Mouse (Mus musculus) intestine, embryonic 14.5 days (tissue): ENCODE data around the gene Tmem216. TPM values are rescaled to one million over a fixed set of nuclear protein-coding genes. Genes with fewer than 3 reads are reported as not detected.

ENCODE experiments used
- ATAC-seq: fragments of 200-750 bp; cut with Nextera tagmentation; replicated peaks from 2 replicates; pipeline ENCODE4 v1.8.0; 2017; ENCODE audit warnings: low read depth, moderate number of reproducible peaks, moderate TSS enrichment, moderate library complexity; ENCODE audit not compliant: low FRiP score, low TSS enrichment
- DNase-seq: peaks from one replicate; pipeline ENCODE4 v3.0.0-alpha.2; 2018; ENCODE audit warnings: low spot score
- H3K27ac ChIP-seq: fragments of 300-500 bp; sonication (generic); 2 replicates; pipeline ENCODE4 v1.5.1; 2014; ENCODE audit warnings: low read depth, mild to moderate bottlenecking, control low read depth
- H3K27me3 ChIP-seq: fragments of 300-500 bp; sonication (generic); replicated peaks from 2 replicates; pipeline ENCODE4 v1.6.1; 2014; ENCODE audit warnings: low read length, control low read depth; ENCODE audit not compliant: control insufficient read depth, insufficient read depth
- H3K36me3 ChIP-seq: fragments of 300-500 bp; sonication (generic); 2 replicates; pipeline ENCODE4 v1.6.1; 2014; ENCODE audit warnings: low read length, control low read depth; ENCODE audit not compliant: control insufficient read depth, insufficient read depth
- H3K4me1 ChIP-seq: fragments of 300-500 bp; sonication (generic); replicated peaks from 2 replicates; pipeline ENCODE4 v1.6.1; 2014; ENCODE audit warnings: low read length, control low read depth, mixed read lengths; ENCODE audit not compliant: control insufficient read depth, insufficient read depth
- H3K4me2 ChIP-seq: fragments of 300-500 bp; sonication (generic); 2 replicates; pipeline ENCODE4 v1.6.1; 2014; ENCODE audit warnings: low read length
- H3K4me3 ChIP-seq: fragments of 300-500 bp; sonication (generic); 2 replicates; pipeline ENCODE4 v1.5.1; 2014; ENCODE audit warnings: low read depth, low read length, control low read depth, mixed read lengths
- H3K9ac ChIP-seq: fragments of 300-500 bp; sonication (generic); 2 replicates; pipeline ENCODE4 v1.6.1; 2014; ENCODE audit warnings: mild to moderate bottlenecking, low read length
- H3K9me3 ChIP-seq: fragments of 300-500 bp; sonication (generic); 2 replicates; pipeline ENCODE4 v1.6.1; 2016; ENCODE audit warnings: low read length, control low read depth; ENCODE audit not compliant: control insufficient read depth
- WGBS: fragments of 180-500 bp; shearing (Covaris S2); extraction: QIAGEN DNeasy Blood & Tissue Kit; methylation state at CpG from one replicate; pipeline ENCODE4 v1.1.7; 2014; 5-methylcytosine and 5-hydroxymethylcytosine counted together
- polyA plus RNA-seq: library from polyadenylated mRNA; unstranded; fragments of >200 nt; fragmentation: Nextera tagmentation; extraction: Ambion mirVana; gene quantifications from 2 replicates; pipeline ENCODE4 v1.2.1, GENCODE M21; 2014

Tmem216 gene
- polyA plus RNA-seq, 1 experiment from 2014 or later = 46.9 TPM

DNA sequence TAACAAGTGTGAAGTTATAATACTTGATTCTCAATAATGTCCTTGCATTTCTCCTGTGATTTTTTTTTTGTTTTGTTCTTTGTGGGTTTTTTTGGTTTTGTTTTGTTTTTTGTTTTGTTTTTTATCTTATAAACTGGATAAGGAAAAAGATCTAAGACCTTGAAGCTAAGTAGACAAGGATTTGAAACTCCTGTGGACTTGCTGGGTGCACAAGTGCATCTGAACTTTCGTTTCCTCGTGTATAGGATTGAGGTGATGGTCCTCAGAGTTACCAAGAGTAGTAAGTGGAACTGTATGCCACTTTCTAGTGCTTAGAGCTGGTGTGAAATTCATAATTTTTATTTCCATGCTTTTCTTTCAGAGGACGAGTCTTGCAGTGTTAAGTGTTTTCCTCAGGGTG, 24.1 kb upstream of the Tmem216 start:
- Histone ChIP-seq H3K27ac (no peak overlapping the region), H3K9ac (no peak overlapping the region), H3K27me3 (no peaks in the 10 kb centered on the region), H3K9me3 (no peaks in the 10 kb centered on the region), H3K4me2 (no peak overlapping the region), H3K4me1 (peaks cover 13% of the 10 kb centered on the region), H3K36me3 (peaks cover under 1% of the 10 kb centered on the region), H3K4me3 (no peak overlapping the region)
- DNase-seq (no peak), ATAC-seq (no peak)
- WGBS = 91% methylated on average over 3 of the region's 3 CpGs

DNA sequence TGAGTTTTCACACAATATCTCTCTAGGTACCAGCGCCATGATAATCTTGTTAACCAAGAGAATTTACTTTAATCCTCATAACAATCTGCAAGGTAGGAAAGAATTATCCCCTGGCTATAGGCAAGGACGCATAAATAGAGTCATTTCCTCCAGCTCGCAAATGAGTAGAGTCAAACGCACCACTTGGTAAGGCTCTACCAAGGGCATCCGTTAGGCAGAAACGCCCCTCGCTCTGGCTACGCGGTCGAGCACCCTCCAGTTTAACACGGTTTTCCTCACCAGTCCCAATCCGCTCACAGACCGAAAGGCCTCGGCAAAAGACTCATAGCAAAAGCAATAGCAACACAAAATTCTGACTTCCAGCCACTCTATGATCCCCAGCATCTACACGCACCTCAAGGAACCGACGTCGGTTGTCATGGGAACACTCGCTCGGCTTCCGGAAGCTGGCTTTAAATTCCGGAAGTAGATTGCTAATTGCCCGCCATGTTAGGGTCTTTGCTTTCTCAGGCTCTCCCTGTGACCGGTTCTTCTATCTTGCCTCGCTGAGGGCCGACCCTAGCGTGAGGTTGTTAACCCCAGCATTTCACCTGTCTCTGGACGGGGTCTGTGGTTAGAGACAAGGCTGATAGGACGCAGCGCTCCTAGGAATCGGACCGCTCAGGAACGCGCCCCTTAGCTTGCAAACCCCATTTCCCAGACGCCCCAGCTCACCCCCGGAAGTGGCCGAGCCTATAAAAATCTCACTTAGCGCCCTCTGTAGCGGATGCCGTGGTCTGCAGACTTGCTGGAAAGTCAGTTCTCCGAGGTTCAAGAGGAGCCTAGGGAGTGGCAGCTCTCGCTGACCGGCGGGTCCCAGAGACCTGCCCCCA, 20.9 kb upstream of the Tmem216 start, which contains the start of the genes Cyb561a3 and Tmem138:
Gene Cyb561a3, plus strand, starts transcription at position 483 of the 872 bp plus-strand sequence.
Gene Tmem138, minus strand, starts transcription at position 673 of the 872 bp plus-strand sequence.
- peaks cover 13% of the 10 kb centered on the region for H3K4me1 ChIP-seq
- no peaks in the 10 kb centered on the region for H3K9me3 ChIP-seq
- under 1% methylated on average over 44 of the region's 44 CpGs for WGBS
- H3K4me2 ChIP-seq = peak within 1 kb of the TSS; percentile 84
- H3K9ac ChIP-seq = peak within 1 kb of the TSS; percentile 65
- H3K4me3 ChIP-seq = peak within 1 kb of the TSS; percentile 79
- ATAC-seq (peak; percentile 96), DNase-seq (peak; percentile 98)
- peaks cover 27% of the 10 kb centered on the region for H3K36me3 ChIP-seq
- H3K27ac ChIP-seq = peak within 1 kb of the TSS; percentile 73
- H3K27me3 ChIP-seq = no peaks in the 10 kb centered on the region

DNA sequence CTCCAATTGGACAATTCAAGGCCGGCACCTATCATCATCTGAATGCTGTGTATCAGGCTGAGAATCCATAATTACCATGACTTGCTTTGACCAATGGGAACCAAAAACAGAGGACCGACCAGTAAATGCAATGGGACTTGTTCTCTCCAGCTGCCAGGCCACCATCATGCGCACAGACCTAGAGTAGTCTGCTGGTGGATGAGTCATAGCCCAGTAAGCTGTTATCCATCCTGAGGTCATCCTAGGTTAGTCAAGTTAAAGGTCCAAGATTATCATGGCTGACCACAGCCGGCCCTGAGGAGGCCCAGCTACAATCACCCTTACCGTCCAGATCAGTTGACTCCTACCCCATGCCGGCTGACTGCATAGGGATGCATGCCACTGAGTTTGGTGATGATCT, 13.6 kb upstream of the Tmem216 start:
- H3K36me3 ChIP-seq = peaks cover 42% of the 10 kb centered on the region
- DNase-seq = no peak
- 94% methylated on average over 6 of the region's 6 CpGs for WGBS

DNA sequence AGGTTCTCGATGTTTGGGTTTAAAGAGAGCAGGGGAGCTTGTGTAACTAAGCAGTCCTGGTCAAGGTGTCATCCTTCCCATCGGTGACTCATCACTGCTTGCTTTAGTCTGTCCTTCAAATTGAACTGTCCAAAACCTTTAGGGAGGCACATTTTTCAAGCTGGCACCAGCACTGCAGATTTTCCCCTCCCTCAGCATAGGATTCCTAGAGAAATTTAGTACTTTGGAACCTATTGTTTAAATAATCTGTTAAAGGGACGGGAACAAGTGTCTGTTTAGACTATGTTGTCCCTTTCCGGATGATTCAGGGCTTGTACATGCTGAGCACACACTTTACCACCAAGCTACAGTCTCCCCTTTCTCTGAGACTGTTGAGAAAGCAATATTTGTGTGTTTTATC, 9.2 kb upstream of the Tmem216 start:
- no peak for ATAC-seq
- H3K4me2 ChIP-seq = no peak overlapping the region
- peaks cover 9% of the 10 kb centered on the region; the same call in 1 of the 2 replicates for H3K36me3 ChIP-seq
- WGBS = 53% methylated on average over 4 of the region's 4 CpGs
- H3K4me3 ChIP-seq = no peak overlapping the region
- no peak for DNase-seq
- no peak overlapping the region for H3K27ac ChIP-seq
- H3K9ac ChIP-seq = no peak overlapping the region
- H3K27me3 ChIP-seq = no peaks in the 10 kb centered on the region
- H3K9me3 ChIP-seq = no peaks in the 10 kb centered on the region
- H3K4me1 ChIP-seq = no peaks in the 10 kb centered on the region

More for the DNA sequence above, 13.6 kb upstream of the Tmem216 start:
- no peak for ATAC-seq
- no peaks in the 10 kb centered on the region for H3K27me3 ChIP-seq
- H3K4me1 ChIP-seq = no peaks in the 10 kb centered on the region
- no peak overlapping the region for H3K9ac ChIP-seq
- H3K4me2 ChIP-seq = no peak overlapping the region
- H3K4me3 ChIP-seq = no peak overlapping the region
- H3K27ac ChIP-seq = no peak overlapping the region
- no peaks in the 10 kb centered on the region for H3K9me3 ChIP-seq

DNA sequence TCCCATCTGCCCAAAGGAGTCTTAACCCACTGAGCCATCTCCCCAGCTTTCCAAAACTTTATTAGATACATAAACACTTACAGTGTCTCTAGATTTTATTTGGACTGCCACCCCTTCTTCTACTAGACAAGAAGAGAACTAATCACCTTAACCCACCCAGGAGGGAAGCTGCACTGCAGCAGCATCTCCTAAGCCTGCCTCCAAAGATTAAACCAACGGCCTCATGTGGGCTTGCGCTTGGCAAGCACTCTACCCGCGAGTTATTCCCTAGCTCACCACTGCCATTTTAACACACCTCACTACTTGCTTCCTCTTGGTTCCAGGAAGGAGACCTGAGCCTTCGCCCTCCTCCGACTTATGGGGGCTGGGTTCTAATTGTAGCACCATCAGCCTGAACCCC, 8.2 kb upstream of the Tmem216 start:
- no peak for ATAC-seq
- H3K9ac ChIP-seq = no peak overlapping the region
- no peak overlapping the region for H3K4me2 ChIP-seq
- H3K4me3 ChIP-seq = no peak overlapping the region
- no peaks in the 10 kb centered on the region for H3K27me3 ChIP-seq
- DNase-seq = no peak
- no peaks in the 10 kb centered on the region for H3K4me1 ChIP-seq
- 81% methylated on average over 6 of the region's 6 CpGs for WGBS
- H3K9me3 ChIP-seq = no peaks in the 10 kb centered on the region
- no peaks in the 10 kb centered on the region for H3K36me3 ChIP-seq
- H3K27ac ChIP-seq = no peak overlapping the region

DNA sequence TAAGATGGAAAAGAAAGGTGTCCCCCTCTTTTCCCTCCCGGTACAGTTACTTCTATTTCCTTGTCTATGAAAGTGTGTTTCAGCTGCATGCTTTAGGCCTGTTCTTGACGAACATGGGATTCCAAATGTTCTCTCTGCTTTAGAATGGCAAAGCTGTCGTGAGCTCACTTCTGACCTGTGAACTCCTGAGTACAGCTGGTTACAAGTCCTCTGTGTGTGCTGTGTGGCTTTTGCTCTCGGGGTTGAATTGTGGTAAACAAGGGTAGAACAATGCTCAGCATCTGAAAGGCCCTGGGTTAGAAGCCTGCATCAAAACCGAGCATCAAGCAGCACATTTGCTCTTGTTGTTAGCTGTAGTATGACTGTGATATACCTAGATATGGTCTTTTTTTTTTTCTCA, 6.3 kb upstream of the Tmem216 start:
- 57% methylated on average over 5 of the region's 5 CpGs for WGBS
- Histone ChIP-seq H3K4me2 (no peak overlapping the region), H3K4me1 (no peaks in the 10 kb centered on the region), H3K27me3 (no peaks in the 10 kb centered on the region), H3K9me3 (no peaks in the 10 kb centered on the region), H3K36me3 (no peaks in the 10 kb centered on the region), H3K9ac (no peak overlapping the region), H3K27ac (peak overlapping the region; percentile 82), H3K4me3 (no peak overlapping the region)
- no peak for ATAC-seq
- no peak for DNase-seq

DNA sequence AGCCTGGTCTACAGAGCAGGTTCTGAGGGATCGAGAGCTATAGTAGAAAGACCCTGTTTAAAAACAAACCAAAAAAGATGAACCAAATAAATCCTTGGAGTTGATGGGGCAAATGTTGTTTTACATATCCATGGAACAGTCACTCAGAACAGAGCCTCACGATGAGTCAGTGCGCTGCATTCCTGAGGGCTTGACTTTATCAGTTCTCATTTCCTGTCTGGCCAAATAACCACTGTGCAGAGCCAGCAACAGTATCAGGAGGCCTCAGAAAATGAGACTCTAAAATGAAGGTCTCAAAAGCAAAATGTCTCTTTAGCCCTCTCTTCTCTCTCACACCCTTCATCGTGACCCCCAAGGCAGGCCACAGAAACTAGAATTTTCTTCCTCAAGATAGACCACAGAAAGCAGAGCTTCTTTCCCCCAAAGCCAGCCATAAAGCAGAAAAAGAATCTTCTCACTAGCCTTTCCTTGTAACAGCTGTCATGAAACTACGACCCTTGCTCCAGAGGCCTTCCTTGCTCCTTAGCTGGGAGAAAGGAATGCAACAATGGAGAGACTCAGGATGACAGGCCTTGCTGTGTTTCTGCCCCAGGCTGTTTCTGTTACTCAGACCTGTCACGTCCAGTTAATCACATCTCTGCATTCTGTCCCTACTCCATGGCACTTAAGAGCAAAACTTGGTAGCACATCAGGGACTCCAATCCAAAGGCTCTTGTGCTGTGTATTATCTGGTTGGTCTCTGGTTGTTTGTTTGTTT, 5.7 kb upstream of the Tmem216 start:
- no peak overlapping the region for H3K9ac ChIP-seq
- no peak overlapping the region for H3K4me2 ChIP-seq
- H3K27ac ChIP-seq = peak overlapping the region; percentile 82
- no peaks in the 10 kb centered on the region for H3K4me1 ChIP-seq
- H3K9me3 ChIP-seq = no peaks in the 10 kb centered on the region
- no peak overlapping the region for H3K4me3 ChIP-seq
- ATAC-seq (0 out of 2 replicates have a peak, but pooled peaks have one; percentile 36), DNase-seq (no peak)
- no peaks in the 10 kb centered on the region for H3K27me3 ChIP-seq
- 44% methylated on average over 6 of the region's 6 CpGs for WGBS
- H3K36me3 ChIP-seq = no peaks in the 10 kb centered on the region

DNA sequence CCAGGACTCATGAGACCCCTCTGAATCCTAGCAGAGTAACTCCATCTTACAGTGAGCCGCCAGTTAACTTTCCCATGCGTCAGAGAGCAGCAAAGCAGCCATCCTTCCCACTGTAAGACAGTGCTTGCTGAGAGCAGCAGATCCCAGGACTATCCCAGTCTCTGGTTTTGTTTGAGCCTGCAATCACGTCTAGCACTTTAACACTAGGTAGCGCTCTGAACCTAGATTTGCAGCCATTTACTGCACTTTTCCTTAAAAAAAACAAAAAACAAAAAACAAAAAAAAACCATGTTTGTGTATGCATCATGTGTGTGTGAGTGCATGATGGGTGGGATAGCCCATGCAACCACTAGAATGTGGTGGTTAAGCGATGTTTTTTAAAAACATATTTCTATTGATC, 4.1 kb upstream of the Tmem216 start:
- peaks cover 7% of the 10 kb centered on the region; the same call in 1 of the 2 replicates for H3K4me1 ChIP-seq
- DNase-seq = no peak

More for the DNA sequence above, 4.1 kb upstream of the Tmem216 start:
- Histone ChIP-seq H3K27ac (no peak overlapping the region), H3K4me3 (no peak overlapping the region), H3K9ac (no peak overlapping the region), H3K4me2 (no peak overlapping the region), H3K9me3 (no peaks in the 10 kb centered on the region), H3K27me3 (no peaks in the 10 kb centered on the region), H3K36me3 (no peaks in the 10 kb centered on the region)
- 35% methylated on average over 5 of the region's 5 CpGs for WGBS
- no peak for ATAC-seq
